Mouse (Mus musculus): ENCODE measurements around the gene Lrrc47. TPM values are rescaled to one million over a fixed set of nuclear protein-coding genes. Genes with fewer than 3 reads are reported as not detected.

Gene Lrrc47
- polyA plus RNA-seq (2016; fragmentation: Nextera tagmentation; extraction: Ambion mirVana) = 21.3 and 23.0 TPM in 2 replicates

DNA sequence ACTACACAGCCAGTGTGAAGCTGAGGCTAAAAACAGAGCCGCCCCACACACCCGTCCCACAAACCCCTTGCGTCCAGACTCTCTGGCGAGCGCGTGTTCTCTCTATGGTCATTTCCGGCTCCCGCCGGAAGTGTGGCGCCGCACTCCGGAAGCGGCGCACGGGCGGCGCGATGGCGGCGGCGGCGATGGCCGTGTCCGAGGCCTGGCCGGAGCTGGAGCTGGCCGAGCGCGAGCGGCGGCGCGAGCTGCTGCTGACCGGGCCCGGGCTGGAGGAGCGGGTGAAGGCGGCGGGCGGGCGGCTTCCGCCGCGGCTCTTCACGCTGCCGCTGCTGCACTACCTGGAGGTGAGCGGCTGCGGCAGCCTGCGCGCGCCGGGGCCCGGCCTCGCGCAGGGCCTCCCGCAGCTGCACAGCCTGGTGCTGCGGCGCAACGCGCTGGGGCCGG, at the start of gene Lrrc47:
Gene Lrrc47, plus strand, starts transcription at position 86 of the 444 bp plus-strand sequence.
- Histone ChIP-seq H3K27ac (replicated peaks) (peak within 1 kb of the TSS; percentile 89), H3K4me3 (peak within 1 kb of the TSS; percentile 100), H3K27me3 (ENCODE audit: low read depth, poor library complexity, severe bottlenecking) (no peaks in the 10 kb centered on the region), H3K36me3 (peaks cover 42% of the 10 kb centered on the region), H3K4me1 (peaks cover 29% of the 10 kb centered on the region), H3K9me3 (replicated peaks) (no peaks in the 10 kb centered on the region)
- WGBS = 0% methylated on average over 59 of the region's 59 CpGs
- peak; percentile 87 for DNase-seq (ENCODE audit: low spot score)

DNA sequence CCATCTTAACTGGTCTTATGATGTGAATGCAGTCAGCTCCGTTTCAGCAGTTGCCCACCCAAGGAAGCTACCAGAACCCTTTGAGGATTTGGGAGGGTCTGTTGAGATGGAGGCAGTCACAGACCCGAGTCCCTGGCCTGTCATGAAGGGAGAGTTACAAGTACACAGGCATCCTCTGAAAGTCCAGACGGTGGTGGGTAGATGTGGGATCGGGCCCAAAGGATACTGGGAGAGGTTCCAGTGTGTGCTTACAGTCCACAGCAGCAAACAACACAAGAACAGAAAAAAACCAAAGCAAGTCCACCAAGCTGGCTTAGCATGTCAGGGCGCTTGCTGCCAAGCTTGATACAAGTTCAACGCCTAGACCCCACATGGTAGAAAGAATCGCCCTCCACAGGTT, 48.9 kb upstream of the Lrrc47 start:
- Histone ChIP-seq H3K4me1 (peaks cover 13% of the 10 kb centered on the region), H3K4me3 (no peak overlapping the region), H3K27ac (replicated peaks) (no peak overlapping the region), H3K9me3 (replicated peaks) (no peaks in the 10 kb centered on the region), H3K27me3 (ENCODE audit: low read depth, poor library complexity, severe bottlenecking) (no peaks in the 10 kb centered on the region), H3K36me3 (peaks cover 82% of the 10 kb centered on the region)
- DNase-seq (ENCODE audit: low spot score) = no peak
- 86% methylated on average over 7 of the region's 7 CpGs for WGBS

DNA sequence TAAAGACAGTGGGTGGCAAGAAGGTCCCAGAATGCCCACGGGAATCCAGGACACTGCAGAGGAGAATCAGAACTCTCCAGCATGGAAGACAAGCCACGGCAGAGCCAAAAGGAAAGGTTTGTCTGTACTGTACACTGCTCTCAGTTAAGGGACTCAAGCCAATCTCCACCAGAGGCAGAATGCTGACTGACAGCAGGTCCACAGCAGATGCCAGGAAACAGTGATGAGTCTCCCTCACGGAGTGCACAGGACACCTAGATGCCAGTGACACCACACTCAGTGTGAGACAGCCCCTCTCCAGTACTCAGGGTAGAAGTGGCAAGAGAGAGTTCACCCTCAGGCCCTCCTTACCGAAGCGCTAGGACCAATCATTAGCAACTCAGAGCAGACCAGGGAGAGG, 44.9 kb upstream of the Lrrc47 start:
- 85% methylated on average over 5 of the region's 5 CpGs for WGBS
- H3K9me3 ChIP-seq (replicated peaks) = no peaks in the 10 kb centered on the region
- no peak overlapping the region for H3K27ac ChIP-seq (replicated peaks)
- peaks cover 86% of the 10 kb centered on the region for H3K36me3 ChIP-seq
- no peaks in the 10 kb centered on the region for H3K27me3 ChIP-seq (ENCODE audit: low read depth, poor library complexity, severe bottlenecking)
- no peak overlapping the region for H3K4me3 ChIP-seq
- H3K4me1 ChIP-seq = no peaks in the 10 kb centered on the region
- DNase-seq (ENCODE audit: low spot score) = no peak

DNA sequence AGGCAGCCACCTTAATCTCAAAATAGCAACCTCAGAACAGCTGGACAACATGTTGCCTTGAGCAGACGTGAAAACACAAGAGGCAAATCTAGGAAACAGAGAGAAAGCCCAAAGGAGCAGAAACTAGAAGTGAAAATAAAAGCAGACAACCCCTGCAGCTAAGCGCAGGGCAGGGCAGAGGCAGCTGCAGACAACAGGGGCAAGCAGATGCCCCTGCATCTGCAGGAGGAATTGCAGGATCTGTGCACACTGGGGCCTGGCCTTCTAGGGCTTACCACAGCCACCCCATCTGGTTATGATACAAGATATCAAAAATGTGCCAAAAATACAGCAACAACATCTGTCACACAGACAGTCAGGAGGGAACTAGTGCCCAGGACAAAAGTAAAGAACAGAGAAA, 44.0 kb upstream of the Lrrc47 start:
- DNase-seq (ENCODE audit: low spot score) = no peak
- no peaks in the 10 kb centered on the region for H3K9me3 ChIP-seq (replicated peaks)

GRCm38 (mm10) chr4:153968063-153968462, 43.5 kb upstream of the Lrrc47 start:
- no peaks in the 10 kb centered on the region for H3K9me3 ChIP-seq (replicated peaks)
- H3K4me3 ChIP-seq = no peak overlapping the region
- DNase-seq (ENCODE audit: low spot score) = no peak
- H3K27me3 ChIP-seq (ENCODE audit: low read depth, poor library complexity, severe bottlenecking) = no peaks in the 10 kb centered on the region
- 90% methylated on average over 2 of the region's 2 CpGs for WGBS
- H3K36me3 ChIP-seq = peaks cover 73% of the 10 kb centered on the region
- no peak overlapping the region for H3K27ac ChIP-seq (replicated peaks)
- no peaks in the 10 kb centered on the region for H3K4me1 ChIP-seq

More for the DNA sequence above, 44.0 kb upstream of the Lrrc47 start:
- peaks cover 79% of the 10 kb centered on the region for H3K36me3 ChIP-seq
- no peak overlapping the region for H3K27ac ChIP-seq (replicated peaks)
- WGBS = 90% methylated on average over 2 of the region's 2 CpGs
- H3K4me3 ChIP-seq = no peak overlapping the region
- H3K27me3 ChIP-seq (ENCODE audit: low read depth, poor library complexity, severe bottlenecking) = no peaks in the 10 kb centered on the region
- H3K4me1 ChIP-seq = no peaks in the 10 kb centered on the region

GRCm38 (mm10) chr4:153974431-153975291, 36.9 kb upstream of the Lrrc47 start, which contains the start of the genes Dffb and Cep104:
TSS of gene Dffb (minus strand) at chr4:153975126.
TSS of gene Cep104 (plus strand) at chr4:153975194.
- Histone ChIP-seq H3K27me3 (ENCODE audit: low read depth, poor library complexity, severe bottlenecking) (no peaks in the 10 kb centered on the region), H3K4me3 (peak within 1 kb of the TSS; percentile 85), H3K4me1 (peaks cover 29% of the 10 kb centered on the region), H3K9me3 (replicated peaks) (no peaks in the 10 kb centered on the region), H3K27ac (replicated peaks) (peak within 1 kb of the TSS; percentile 92), H3K36me3 (peaks cover 30% of the 10 kb centered on the region)
- DNase-seq (ENCODE audit: low spot score) = peak; percentile 95
- WGBS = 2% methylated on average over 68 of the region's 68 CpGs

DNA sequence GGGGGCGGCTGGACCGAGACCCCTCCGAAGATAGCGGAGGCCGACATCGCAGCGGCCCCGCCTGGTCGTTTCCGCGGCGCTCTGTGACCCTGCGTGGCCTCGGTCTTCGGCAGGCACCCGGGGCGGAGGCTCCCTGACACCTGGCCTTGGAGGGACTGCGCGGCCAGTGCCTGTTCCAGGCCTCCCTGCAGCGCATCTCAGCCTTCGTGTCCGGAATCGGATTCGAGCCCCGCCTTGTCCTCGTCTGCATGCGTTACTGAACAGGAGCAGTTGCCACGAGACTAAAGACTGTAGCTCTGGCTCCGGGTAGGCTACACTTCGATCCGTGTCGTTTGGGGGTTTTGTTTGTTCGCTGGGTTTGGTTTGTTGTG, 36.3 kb upstream of the Lrrc47 start:
- peaks cover 29% of the 10 kb centered on the region for H3K4me1 ChIP-seq
- peak overlapping the region; percentile 85 for H3K4me3 ChIP-seq
- H3K36me3 ChIP-seq = peaks cover 31% of the 10 kb centered on the region
- no peak for DNase-seq (ENCODE audit: low spot score)
- WGBS = under 1% methylated on average over 33 of the region's 33 CpGs
- H3K27me3 ChIP-seq (ENCODE audit: low read depth, poor library complexity, severe bottlenecking) = no peaks in the 10 kb centered on the region
- peak overlapping the region; percentile 92 for H3K27ac ChIP-seq (replicated peaks)
- H3K9me3 ChIP-seq (replicated peaks) = no peaks in the 10 kb centered on the region

DNA sequence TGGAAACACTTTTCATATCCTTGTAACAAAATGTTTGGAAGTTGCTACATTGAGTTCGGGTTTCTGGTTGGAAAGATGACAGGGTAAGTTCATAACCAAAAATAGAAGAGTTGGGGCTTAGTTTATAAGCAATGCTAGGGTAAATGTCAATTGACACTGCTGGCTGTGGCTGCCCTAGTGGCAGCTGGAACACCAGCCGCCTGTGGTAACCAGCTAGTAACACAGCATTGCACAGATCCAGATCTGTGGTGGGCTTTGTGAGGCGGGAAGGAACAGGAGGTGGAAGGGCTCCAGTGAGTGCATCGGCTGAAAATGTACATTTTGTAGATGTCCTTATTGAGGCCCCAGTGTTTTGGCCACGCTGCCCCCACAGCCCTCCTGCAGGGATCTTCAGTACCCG, 35.8 kb upstream of the Lrrc47 start:
- H3K27me3 ChIP-seq (ENCODE audit: low read depth, poor library complexity, severe bottlenecking) = no peaks in the 10 kb centered on the region
- H3K36me3 ChIP-seq = peaks cover 31% of the 10 kb centered on the region
- H3K9me3 ChIP-seq (replicated peaks) = no peaks in the 10 kb centered on the region
- H3K27ac ChIP-seq (replicated peaks) = peak overlapping the region; percentile 92; the same call in 1 of the 2 replicates
- H3K4me3 ChIP-seq = peak overlapping the region; percentile 85
- H3K4me1 ChIP-seq = peaks cover 29% of the 10 kb centered on the region
- WGBS = 43% methylated on average over 6 of the region's 6 CpGs
- DNase-seq (ENCODE audit: low spot score) = no peak

GRCm38 (mm10) chr4:153979243-153979642, 32.3 kb upstream of the Lrrc47 start:
- Histone ChIP-seq H3K4me3 (no peak overlapping the region), H3K36me3 (peaks cover 56% of the 10 kb centered on the region), H3K27ac (replicated peaks) (no peak overlapping the region), H3K9me3 (replicated peaks) (no peaks in the 10 kb centered on the region), H3K4me1 (peaks cover 18% of the 10 kb centered on the region), H3K27me3 (ENCODE audit: low read depth, poor library complexity, severe bottlenecking) (no peaks in the 10 kb centered on the region)
- DNase-seq (ENCODE audit: low spot score) = no peak
- 95% methylated on average over 10 of the region's 10 CpGs for WGBS

- H3K36me3 ChIP-seq = peaks cover 68% of the 10 kb centered on the region
- H3K27me3 ChIP-seq (ENCODE audit: low read depth, poor library complexity, severe bottlenecking) = no peaks in the 10 kb centered on the region
- 96% methylated on average over 11 of the region's 11 CpGs for WGBS
- no peak overlapping the region for H3K4me3 ChIP-seq
- no peaks in the 10 kb centered on the region for H3K9me3 ChIP-seq (replicated peaks)
- no peak overlapping the region for H3K27ac ChIP-seq (replicated peaks)
- peaks cover 15% of the 10 kb centered on the region for H3K4me1 ChIP-seq
- DNase-seq (ENCODE audit: low spot score) = no peak
Observed at GRCm38 (mm10) chr4:153980470-153980869, 31.1 kb upstream of the Lrrc47 start.

GRCm38 (mm10) chr4:153992715-153993114, 18.8 kb upstream of the Lrrc47 start:
- Histone ChIP-seq H3K36me3 (peaks cover 100% of the 10 kb centered on the region), H3K4me3 (no peak overlapping the region), H3K27me3 (ENCODE audit: low read depth, poor library complexity, severe bottlenecking) (no peaks in the 10 kb centered on the region), H3K4me1 (no peaks in the 10 kb centered on the region), H3K9me3 (replicated peaks) (no peaks in the 10 kb centered on the region), H3K27ac (replicated peaks) (no peak overlapping the region)
- WGBS = 93% methylated on average over 10 of the region's 10 CpGs
- no peak for DNase-seq (ENCODE audit: low spot score)

DNA sequence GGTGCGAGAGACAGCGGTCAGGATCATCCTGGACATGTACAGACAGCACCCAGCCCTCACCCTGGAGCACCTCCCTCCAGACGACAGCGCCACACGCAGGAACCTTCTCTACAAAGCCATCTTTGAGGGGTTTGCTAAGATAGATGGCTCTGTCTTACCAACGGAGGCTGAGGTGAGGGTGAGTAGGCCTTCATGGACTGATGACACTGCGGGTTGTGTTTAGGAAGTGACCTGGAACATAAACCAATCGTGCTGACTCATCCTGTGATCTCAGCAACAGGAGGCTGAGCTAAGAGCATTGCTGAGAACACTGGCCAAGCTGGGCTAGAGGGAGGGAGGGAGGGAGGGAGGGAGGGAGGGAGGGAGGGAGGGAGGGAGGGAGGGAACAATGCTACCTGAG, 18.0 kb upstream of the Lrrc47 start:
- no peaks in the 10 kb centered on the region for H3K27me3 ChIP-seq (ENCODE audit: low read depth, poor library complexity, severe bottlenecking)
- H3K4me1 ChIP-seq = no peaks in the 10 kb centered on the region
- no peak overlapping the region for H3K4me3 ChIP-seq
- no peak overlapping the region for H3K27ac ChIP-seq (replicated peaks)
- peaks cover 100% of the 10 kb centered on the region for H3K36me3 ChIP-seq
- no peak for DNase-seq (ENCODE audit: low spot score)
- H3K9me3 ChIP-seq (replicated peaks) = no peaks in the 10 kb centered on the region
- 86% methylated on average over 8 of the region's 8 CpGs for WGBS

- H3K36me3 ChIP-seq = peaks cover 58% of the 10 kb centered on the region
- 84% methylated on average over 5 of the region's 5 CpGs for WGBS
Observed at GRCm38 (mm10) chr4:154005488-154005887, 6.0 kb upstream of the Lrrc47 start.

More at GRCm38 (mm10) chr4:154005488-154005887, 6.0 kb upstream of the Lrrc47 start:
- H3K4me1 ChIP-seq = no peaks in the 10 kb centered on the region
- H3K9me3 ChIP-seq (replicated peaks) = no peaks in the 10 kb centered on the region
- H3K4me3 ChIP-seq = no peak overlapping the region
- H3K27ac ChIP-seq (replicated peaks) = 0 out of 2 replicates have a peak overlapping the region, but pooled peaks have one; percentile 13
- no peaks in the 10 kb centered on the region for H3K27me3 ChIP-seq (ENCODE audit: low read depth, poor library complexity, severe bottlenecking)
- no peak for DNase-seq (ENCODE audit: low spot score)
